Mouse (Mus musculus) kidney, adult 11 months (tissue): Measurements from ENCODE around the gene Gm20388.
A peak's percentile ranks its signal among the peaks of the same experiment; 100 is the strongest.
"Not testable (repeated sequence)": the region's sequence is repeated elsewhere in the genome, so short reads cannot be mapped to it uniquely, and the experiment has no call there.

Experiments used
- DNase-seq: peaks from one replicate; pipeline ENCODE4 v3.0.0; 2022

The Gm20388 gene

GRCm38 (mm10) chr8:123898576-123898975, 3987.9 kb downstream of the Gm20388 start:
- DNase-seq = no peak

GRCm38 (mm10) chr8:123899366-123899765, 3988.7 kb downstream of the Gm20388 start:
- no peak for DNase-seq

- DNase-seq = no peak
Observed at GRCm38 (mm10) chr8:123902653-123903052, 3992.0 kb downstream of the Gm20388 start.

GRCm38 (mm10) chr8:123907604-123908003, 3997.0 kb downstream of the Gm20388 start:
- no peak for DNase-seq

GRCm38 (mm10) chr8:123912265-123912664, 4001.6 kb downstream of the Gm20388 start:
- DNase-seq = no peak

GRCm38 (mm10) chr8:123914635-123915034, 4004.0 kb downstream of the Gm20388 start:
- DNase-seq = no peak

GRCm38 (mm10) chr8:123924719-123925118, 4014.1 kb downstream of the Gm20388 start:
- DNase-seq = peak; percentile 85

- no peak for DNase-seq
Observed at GRCm38 (mm10) chr8:123925671-123926070, 4015.0 kb downstream of the Gm20388 start.

- peak; percentile 9 for DNase-seq
Observed at GRCm38 (mm10) chr8:123929026-123929425, 4018.4 kb downstream of the Gm20388 start.

GRCm38 (mm10) chr8:123948942-123949685, 4038.5 kb downstream of the Gm20388 start, which contains the start of gene Nup133:
TSS of gene Nup133 (minus strand) at chr8:123949265.
- peak; percentile 98 for DNase-seq

GRCm38 (mm10) chr8:123949686-123949986, 4039.0 kb downstream of the Gm20388 start:
- DNase-seq = no peak

- peak; percentile 65 for DNase-seq
Observed at GRCm38 (mm10) chr8:123950077-123950802, 4039.6 kb downstream of the Gm20388 start.

- no peak for DNase-seq
Observed at GRCm38 (mm10) chr8:123953686-123954085, 4043.0 kb downstream of the Gm20388 start.

GRCm38 (mm10) chr8:123954246-123954645, 4043.6 kb downstream of the Gm20388 start:
- DNase-seq = no peak

GRCm38 (mm10) chr8:123958130-123958529, 4047.5 kb downstream of the Gm20388 start:
- no peak for DNase-seq

GRCm38 (mm10) chr8:123959473-123959872, 4048.8 kb downstream of the Gm20388 start:
- DNase-seq = no peak

- DNase-seq = no peak
Observed at GRCm38 (mm10) chr8:123960056-123960455, 4049.4 kb downstream of the Gm20388 start.

GRCm38 (mm10) chr8:123960556-123960955, 4049.9 kb downstream of the Gm20388 start:
- not testable (repeated sequence) for DNase-seq

GRCm38 (mm10) chr8:123961371-123961770, 4050.7 kb downstream of the Gm20388 start:
- DNase-seq = no peak

- no peak for DNase-seq
Observed at GRCm38 (mm10) chr8:123966896-123967295, 4056.3 kb downstream of the Gm20388 start.

- peak; percentile 70 for DNase-seq
Observed at GRCm38 (mm10) chr8:123973495-123973894, 4062.9 kb downstream of the Gm20388 start.

- DNase-seq = no peak
Observed at GRCm38 (mm10) chr8:123977499-123977898, 4066.9 kb downstream of the Gm20388 start.

GRCm38 (mm10) chr8:123978166-123978838, 4067.7 kb downstream of the Gm20388 start:
- no peak for DNase-seq

GRCm38 (mm10) chr8:123978926-123979325, 4068.3 kb downstream of the Gm20388 start:
- DNase-seq = no peak
